Mouse (Mus musculus) left cerebral cortex, postnatal 25 days (tissue): ENCODE results near the gene Tomm40l. TPM values are rescaled to one million over a fixed set of nuclear protein-coding genes. Genes with fewer than 3 reads are reported as not detected.

Experiments
- DNase-seq, 2 experiments: peaks; one replicate each; pipeline ENCODE4 v3.0.0; 2022; ENCODE audit warnings: low spot score in 2 of 2, mixed read lengths in 1 of 2
- intact Hi-C: fragments of 180-260 bp; cut with DNase I; formaldehyde crosslinking; loops from one replicate; pipeline ENCODE4 v1.15.1; 2025
- total RNA-seq, 2 experiments: library from RNA; stranded (reverse); gene quantifications; 2 replicates each; pipeline ENCODE4 v1.2.3; 2021

Tomm40l gene
- total RNA-seq, 2 experiments from 2014 or later, result 71.8 to 89.6 TPM

DNA sequence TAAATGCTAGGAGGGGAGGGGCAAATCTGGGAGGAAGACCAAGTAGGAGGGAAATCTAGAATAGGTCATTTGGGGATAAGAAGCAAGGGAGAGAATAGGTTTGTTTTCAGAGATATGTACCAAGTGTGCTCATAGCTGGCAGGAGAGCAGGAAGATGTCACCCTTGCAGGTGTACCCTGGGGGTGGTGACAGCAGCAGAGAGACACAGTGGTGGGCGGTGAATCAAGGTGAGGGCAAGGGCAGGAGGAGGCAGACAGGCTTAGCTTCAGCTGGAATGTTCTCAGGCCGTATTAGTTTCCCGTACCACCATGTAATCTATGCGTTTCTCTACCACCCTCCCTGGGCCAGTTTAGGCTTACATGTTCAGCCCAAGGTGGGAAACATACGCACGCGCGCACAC lies 49.5 kb downstream of the Tomm40l start:
- DNase-seq, result no peak

DNA sequence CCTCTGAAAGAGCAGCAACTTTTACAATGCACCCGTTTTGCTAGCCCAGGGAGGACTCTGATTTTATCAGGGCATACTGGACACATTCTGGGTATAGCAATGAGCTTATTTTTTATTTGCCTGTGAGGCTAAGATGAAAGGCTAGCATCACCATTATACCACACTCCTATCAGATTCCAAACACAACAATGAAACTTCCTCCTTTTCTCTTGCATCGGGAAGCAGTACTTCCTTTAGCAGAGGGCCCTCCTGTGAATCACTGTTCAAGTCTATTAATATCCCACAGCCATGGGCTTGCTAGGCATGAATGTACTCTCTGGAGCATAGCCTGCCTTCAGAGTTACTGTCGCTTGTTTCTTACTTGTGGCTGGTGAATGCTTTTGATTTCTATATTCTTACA lies 51.2 kb downstream of the Tomm40l start:
- peak in 1 of 2 experiments; percentile 32 for DNase-seq
- intact Hi-C loops, result loop anchor here (10.0 kb wide), 1 partner anchor 274 kb away; no protein-coding TSS in a partner anchor

More for the DNA sequence above, 49.5 kb downstream of the Tomm40l start:
- intact Hi-C loops, result loop anchor here (10.0 kb wide), 1 partner anchor 272 kb away; no protein-coding TSS in a partner anchor

DNA sequence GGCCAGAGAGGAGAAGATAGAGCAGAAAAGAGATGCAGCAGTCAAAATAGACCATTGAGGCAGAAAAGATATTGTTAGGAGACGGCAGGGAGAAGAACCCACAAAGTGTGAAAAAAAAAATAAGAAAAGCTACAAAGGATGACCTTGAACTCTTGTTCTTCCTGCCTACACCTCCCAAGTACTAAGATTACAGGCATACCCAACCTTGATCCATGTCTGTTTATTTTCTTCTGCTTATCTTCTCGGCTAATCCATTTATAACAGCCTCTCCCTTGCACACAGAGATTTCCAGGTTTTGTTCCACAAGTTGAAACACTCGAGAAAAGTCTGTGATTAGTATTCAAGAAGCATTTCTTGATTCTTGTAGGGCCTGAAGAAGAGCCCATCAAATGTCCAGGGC lies 52.4 kb downstream of the Tomm40l start:
- DNase-seq, result no peak
- intact Hi-C loops, result loop anchor here (10.0 kb wide), 1 partner anchor 275 kb away; no protein-coding TSS in a partner anchor

DNA sequence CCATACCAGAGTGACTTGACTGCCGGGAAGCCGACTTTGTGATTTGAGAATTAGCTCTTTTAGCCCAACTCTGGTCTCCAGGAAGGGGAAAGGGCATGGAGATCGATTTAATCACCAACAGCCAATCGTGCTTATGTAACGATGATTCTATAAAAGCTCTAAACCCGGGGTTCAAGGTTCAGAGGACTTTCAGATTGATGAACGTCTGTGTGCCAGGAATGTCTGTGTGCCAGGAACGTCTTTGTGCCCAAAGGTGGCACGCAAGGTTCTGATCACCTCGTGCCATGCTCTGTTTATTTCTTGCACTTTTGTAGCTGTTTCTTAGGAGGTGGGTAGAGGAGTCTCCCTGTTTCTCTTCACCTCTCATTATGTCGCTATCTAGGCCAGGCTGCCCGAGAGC lies 53.4 kb downstream of the Tomm40l start:
- intact Hi-C loops, result no loop called here
- DNase-seq, result no peak

Other genes starting within 250 kb of the Tomm40l start
- 1 to 10 TPM; 3.6 to 6.2 TPM for gene Fcgr2b, start 246.0 kb downstream of the Tomm40l start, total RNA-seq
- gene Fcgr4, start 203.6 kb downstream of the Tomm40l start, total RNA-seq, result not detected
- 10 to 100 TPM; 13.8 TPM for gene Fcgr3, start 157.6 kb downstream of the Tomm40l start, total RNA-seq
- gene Cfap126, start 108.6 kb downstream of the Tomm40l start, total RNA-seq, result under 1 TPM; 0.34 to 0.43 TPM
- gene Sdhc, start 71.9 kb downstream of the Tomm40l start, total RNA-seq, result 100 to 1,000 TPM; 199 to 205 TPM
- not detected for gene Mpz, start 71.8 kb downstream of the Tomm40l start, total RNA-seq
- gene Pcp4l1, start 26.2 kb downstream of the Tomm40l start, total RNA-seq, result 100 to 1,000 TPM in 1 of 2 experiments, 10 to 100 TPM in 1; 70.0 to 130 TPM
- gene Nr1i3, start 8.5 kb downstream of the Tomm40l start, total RNA-seq, result under 1 TPM in 1 of 2 experiments, not detected in 1; 0.21 TPM
- gene Apoa2, start 2.5 kb upstream of the Tomm40l start, total RNA-seq, result 1 to 10 TPM; 2.7 to 3.1 TPM
- 10 to 100 TPM; 14.9 to 15.1 TPM for gene Fcer1g, start 11.9 kb upstream of the Tomm40l start, total RNA-seq
- 10 to 100 TPM; 10.9 to 12.8 TPM for gene Adamts4, start 27.9 kb upstream of the Tomm40l start, total RNA-seq
- 100 to 1,000 TPM; 258 to 278 TPM for gene Ndufs2, start 28.9 kb upstream of the Tomm40l start, total RNA-seq
- gene B4galt3, start 47.8 kb upstream of the Tomm40l start, total RNA-seq, result 10 to 100 TPM; 58.1 to 63.6 TPM
- gene Ppox, start 58.7 kb upstream of the Tomm40l start, total RNA-seq, result 10 to 100 TPM; 19.9 to 29.4 TPM
- 10 to 100 TPM; 59.6 to 64.1 TPM for gene Usp21, start 65.5 kb upstream of the Tomm40l start, total RNA-seq
- gene Ufc1, start 72.5 kb upstream of the Tomm40l start, total RNA-seq, result 100 to 1,000 TPM; 105 to 115 TPM
- 10 to 100 TPM; 38.2 to 39.8 TPM for gene Dedd, start 106.6 kb upstream of the Tomm40l start, total RNA-seq
- gene Nit1, start 123.1 kb upstream of the Tomm40l start, total RNA-seq, result 10 to 100 TPM; 42.2 to 43.4 TPM
- gene Pfdn2, start 123.2 kb upstream of the Tomm40l start, total RNA-seq, result 100 to 1,000 TPM; 154 to 158 TPM
- 1 to 10 TPM; 6.2 TPM for gene Klhdc9, start 138.3 kb upstream of the Tomm40l start, total RNA-seq
- gene Nectin4, start 147.6 kb upstream of the Tomm40l start, total RNA-seq, result 1 to 10 TPM; 1.9 to 2.1 TPM
- gene Arhgap30, start 166.4 kb upstream of the Tomm40l start, total RNA-seq, result 1 to 10 TPM; 1.9 to 2.8 TPM
- gene Usf1, start 188.8 kb upstream of the Tomm40l start, total RNA-seq, result 100 to 1,000 TPM; 105 TPM
- gene Tstd1, start 196.4 kb upstream of the Tomm40l start, total RNA-seq, result 1 to 10 TPM; 2.0 to 3.0 TPM
- gene F11r, start 215.0 kb upstream of the Tomm40l start, total RNA-seq, result 1 to 10 TPM; 5.5 to 7.2 TPM